Mouse (Mus musculus): ENCODE measurements around the gene Phf23. TPM values are rescaled to one million over a fixed set of nuclear protein-coding genes. Genes with fewer than 3 reads are reported as not detected.
"Not testable (repeated sequence)": the region's sequence is repeated elsewhere in the genome, so short reads cannot be mapped to it uniquely, and the experiment has no call there.

The Phf23 gene
- polyA plus RNA-seq, 1 experiment from 2014 or later: 57.7 TPM

DNA sequence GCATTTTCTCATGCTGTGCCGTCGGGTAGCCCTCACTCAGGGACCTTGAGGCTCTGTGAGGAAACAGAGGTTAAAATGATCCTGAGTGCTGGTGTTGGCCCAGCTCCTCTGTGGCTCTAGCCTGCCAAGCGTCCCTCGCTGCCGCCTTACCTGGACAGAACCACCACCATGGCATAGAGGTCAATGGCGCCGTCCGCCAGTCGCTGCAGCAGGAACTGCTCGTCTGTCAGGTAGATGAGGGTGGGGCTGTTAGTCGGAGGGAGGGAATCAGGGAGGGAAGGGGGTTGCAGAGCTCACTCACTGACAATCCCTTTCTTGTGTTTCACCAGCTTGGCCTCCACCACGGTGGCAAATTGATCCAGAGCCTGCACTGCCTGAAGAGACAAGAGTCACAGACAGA lies 15.0 kb downstream of the Phf23 start:
- 85% methylated on average over 12 of the region's 12 CpGs for WGBS
- no peak overlapping the region for H3K9ac ChIP-seq (replicated peaks; ENCODE audit: low read length)
- H3K4me3 ChIP-seq (ENCODE audit: low read depth, low read length): no peak overlapping the region
- DNase-seq (ENCODE audit: low spot score): no peak
- ATAC-seq (replicated peaks; ENCODE audit: insufficient number of reproducible peaks, low FRiP score, low TSS enrichment, low read depth): no peak
- H3K9me3 ChIP-seq (replicated peaks; ENCODE audit: control insufficient read depth, low read length): no peaks in the 10 kb centered on the region
- H3K27ac ChIP-seq (replicated peaks; ENCODE audit: low read depth, low read length): no peak overlapping the region
- no peaks in the 10 kb centered on the region for H3K27me3 ChIP-seq (ENCODE audit: control insufficient read depth, insufficient read depth, low read length)
- H3K4me1 ChIP-seq (ENCODE audit: control insufficient read depth, insufficient read depth, low read length): peaks cover 4% of the 10 kb centered on the region; the same call in 1 of the 2 replicates
- H3K4me2 ChIP-seq (ENCODE audit: low read depth, low read length): no peak overlapping the region
- peaks cover 23% of the 10 kb centered on the region for H3K36me3 ChIP-seq (replicated peaks; ENCODE audit: control insufficient read depth, insufficient read depth, low read depth, low read length)

DNA sequence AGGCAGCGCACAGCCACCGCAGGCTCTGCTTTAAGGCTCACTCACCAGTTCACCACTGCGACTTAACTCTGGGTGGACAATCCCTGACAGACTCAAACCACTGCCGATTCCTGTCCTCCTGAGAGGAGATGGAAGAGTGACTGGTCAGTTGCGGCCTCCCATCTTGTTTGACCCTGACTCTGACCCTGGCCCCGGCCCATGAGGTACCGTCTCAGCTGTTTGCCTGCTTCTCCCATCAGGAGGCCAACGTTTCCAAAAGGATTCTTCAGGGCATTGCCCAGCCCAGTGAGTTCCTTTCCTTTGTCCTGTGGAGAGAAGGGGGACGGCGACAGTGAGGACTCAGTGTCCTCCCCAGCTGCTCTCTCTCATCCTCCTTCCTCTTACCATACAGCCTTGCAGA lies 15.4 kb downstream of the Phf23 start:
- peaks cover 4% of the 10 kb centered on the region; the same call in 1 of the 2 replicates for H3K4me1 ChIP-seq (ENCODE audit: control insufficient read depth, insufficient read depth, low read length)
- ATAC-seq (replicated peaks; ENCODE audit: insufficient number of reproducible peaks, low FRiP score, low TSS enrichment, low read depth) (no peak), DNase-seq (ENCODE audit: low spot score) (no peak)
- no peak overlapping the region for H3K27ac ChIP-seq (replicated peaks; ENCODE audit: low read depth, low read length)
- no peaks in the 10 kb centered on the region for H3K9me3 ChIP-seq (replicated peaks; ENCODE audit: control insufficient read depth, low read length)
- no peak overlapping the region for H3K4me3 ChIP-seq (ENCODE audit: low read depth, low read length)
- H3K9ac ChIP-seq (replicated peaks; ENCODE audit: low read length): no peak overlapping the region
- H3K27me3 ChIP-seq (ENCODE audit: control insufficient read depth, insufficient read depth, low read length): no peaks in the 10 kb centered on the region
- H3K36me3 ChIP-seq (replicated peaks; ENCODE audit: control insufficient read depth, insufficient read depth, low read depth, low read length): peaks cover 21% of the 10 kb centered on the region
- WGBS: 85% methylated on average over 10 of the region's 10 CpGs
- H3K4me2 ChIP-seq (ENCODE audit: low read depth, low read length): no peak overlapping the region

DNA sequence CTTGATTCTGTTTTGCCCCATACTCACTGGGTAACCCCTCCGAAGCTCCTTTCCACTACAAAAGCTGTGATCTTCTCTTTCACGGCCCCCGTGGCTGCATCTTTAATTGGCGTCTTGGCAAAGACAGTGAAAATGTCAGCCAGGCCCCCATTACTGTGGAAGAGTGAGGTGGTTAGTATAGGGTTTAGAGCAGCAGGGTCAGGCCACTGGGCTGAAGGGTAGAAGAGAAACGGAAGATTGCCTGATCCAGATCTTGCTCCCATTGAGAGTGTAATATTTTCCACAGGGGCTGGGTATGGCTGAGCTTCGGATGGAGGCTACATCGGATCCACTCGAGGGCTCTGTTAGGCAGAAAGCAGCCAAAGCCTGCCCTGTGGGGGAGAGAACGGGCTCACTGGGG lies 17.4 kb downstream of the Phf23 start:
- H3K9me3 ChIP-seq (replicated peaks; ENCODE audit: control insufficient read depth, low read length): no peaks in the 10 kb centered on the region
- H3K9ac ChIP-seq (replicated peaks; ENCODE audit: low read length): no peak overlapping the region
- no peak overlapping the region for H3K4me3 ChIP-seq (ENCODE audit: low read depth, low read length)
- peaks cover 14% of the 10 kb centered on the region for H3K36me3 ChIP-seq (replicated peaks; ENCODE audit: control insufficient read depth, insufficient read depth, low read depth, low read length)
- 90% methylated on average over 9 of the region's 9 CpGs for WGBS
- H3K4me1 ChIP-seq (ENCODE audit: control insufficient read depth, insufficient read depth, low read length): peaks cover 8% of the 10 kb centered on the region
- no peak for ATAC-seq (replicated peaks; ENCODE audit: insufficient number of reproducible peaks, low FRiP score, low TSS enrichment, low read depth)
- H3K4me2 ChIP-seq (ENCODE audit: low read depth, low read length): no peak overlapping the region
- DNase-seq (ENCODE audit: low spot score): no peak
- H3K27me3 ChIP-seq (ENCODE audit: control insufficient read depth, insufficient read depth, low read length): no peaks in the 10 kb centered on the region
- H3K27ac ChIP-seq (replicated peaks; ENCODE audit: low read depth, low read length): no peak overlapping the region

- Histone ChIP-seq H3K9ac (replicated peaks; ENCODE audit: low read length) (no peak overlapping the region), H3K4me1 (ENCODE audit: control insufficient read depth, insufficient read depth, low read length) (peaks cover 8% of the 10 kb centered on the region), H3K4me2 (ENCODE audit: low read depth, low read length) (no peak overlapping the region), H3K4me3 (ENCODE audit: low read depth, low read length) (no peak overlapping the region), H3K9me3 (replicated peaks; ENCODE audit: control insufficient read depth, low read length) (no peaks in the 10 kb centered on the region), H3K36me3 (replicated peaks; ENCODE audit: control insufficient read depth, insufficient read depth, low read depth, low read length) (peaks cover 12% of the 10 kb centered on the region), H3K27ac (replicated peaks; ENCODE audit: low read depth, low read length) (no peak overlapping the region), H3K27me3 (ENCODE audit: control insufficient read depth, insufficient read depth, low read length) (no peaks in the 10 kb centered on the region)
- ATAC-seq (replicated peaks; ENCODE audit: insufficient number of reproducible peaks, low FRiP score, low TSS enrichment, low read depth) (no peak), DNase-seq (ENCODE audit: low spot score) (no peak)
- 91% methylated on average over 3 of the region's 3 CpGs for WGBS
Observed at GRCm38 (mm10) chr11:70013408-70013807, 17.8 kb downstream of the Phf23 start.

DNA sequence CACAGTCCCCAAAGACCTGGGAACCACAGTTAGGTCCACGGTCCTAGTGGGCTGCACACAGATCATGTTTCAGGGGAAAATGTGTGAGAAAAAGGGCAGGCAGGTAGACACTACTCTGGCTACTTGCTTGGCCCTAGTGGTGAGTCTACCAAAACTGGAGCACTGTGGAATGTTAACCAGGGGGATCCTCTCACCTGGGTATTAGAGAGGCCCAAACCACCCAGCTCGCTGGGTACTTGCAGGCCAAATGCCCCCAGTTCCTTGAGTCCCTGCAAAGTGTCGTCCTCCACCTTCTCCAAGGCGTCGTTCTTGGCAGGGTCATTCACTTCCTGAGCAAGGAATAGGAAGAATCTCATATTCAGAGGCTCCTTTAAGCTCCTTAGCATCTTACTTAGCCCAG lies 18.5 kb downstream of the Phf23 start:
- H3K9me3 ChIP-seq (replicated peaks; ENCODE audit: control insufficient read depth, low read length): no peaks in the 10 kb centered on the region
- no peak for DNase-seq (ENCODE audit: low spot score)
- 68% methylated on average over 5 of the region's 5 CpGs for WGBS
- H3K4me2 ChIP-seq (ENCODE audit: low read depth, low read length): no peak overlapping the region
- H3K36me3 ChIP-seq (replicated peaks; ENCODE audit: control insufficient read depth, insufficient read depth, low read depth, low read length): peaks cover 7% of the 10 kb centered on the region
- no peak overlapping the region for H3K9ac ChIP-seq (replicated peaks; ENCODE audit: low read length)
- no peak overlapping the region for H3K27ac ChIP-seq (replicated peaks; ENCODE audit: low read depth, low read length)
- H3K4me1 ChIP-seq (ENCODE audit: control insufficient read depth, insufficient read depth, low read length): peaks cover 8% of the 10 kb centered on the region
- ATAC-seq (replicated peaks; ENCODE audit: insufficient number of reproducible peaks, low FRiP score, low TSS enrichment, low read depth): no peak
- H3K27me3 ChIP-seq (ENCODE audit: control insufficient read depth, insufficient read depth, low read length): no peaks in the 10 kb centered on the region
- H3K4me3 ChIP-seq (ENCODE audit: low read depth, low read length): no peak overlapping the region

DNA sequence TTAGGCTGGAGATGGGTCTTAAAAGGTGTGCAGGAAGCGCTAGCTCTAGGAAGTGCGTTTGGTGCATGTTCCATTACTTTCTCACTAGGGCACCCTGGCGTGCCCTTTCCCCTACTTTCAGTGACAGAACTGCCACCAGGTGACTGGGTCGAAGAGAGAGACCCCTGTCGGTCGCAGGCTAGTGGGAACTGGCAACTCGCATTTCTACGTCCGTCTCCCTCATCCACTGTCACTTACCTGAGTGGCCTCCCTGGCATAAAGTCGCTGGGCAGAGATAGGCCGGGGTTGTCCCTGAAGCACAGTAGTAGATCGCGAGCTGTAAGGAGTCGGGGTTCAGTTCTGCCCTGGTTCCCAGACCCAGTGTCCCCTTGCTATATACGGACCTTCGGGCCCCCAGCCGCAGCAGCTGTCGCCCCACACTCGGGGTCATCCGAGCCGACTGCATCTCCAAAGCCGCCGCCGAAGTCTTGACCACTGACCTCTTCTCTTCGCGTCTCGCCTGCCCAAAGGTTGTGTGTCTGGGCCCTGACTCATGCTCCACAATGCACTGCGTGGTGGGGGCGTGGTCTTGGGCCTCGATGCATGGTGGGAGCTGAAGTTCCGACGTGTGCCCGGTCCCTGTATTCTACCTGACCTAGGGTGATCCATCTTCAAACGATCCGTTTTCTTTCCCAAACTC lies 19.4 kb downstream of the Phf23 start, which contains the start of gene Acadvl:
Gene Acadvl, minus strand, starts transcription at position 532 of the 679 bp plus-strand sequence.
- Histone ChIP-seq H3K9me3 (replicated peaks; ENCODE audit: control insufficient read depth, low read length) (no peaks in the 10 kb centered on the region), H3K4me1 (ENCODE audit: control insufficient read depth, insufficient read depth, low read length) (peaks cover 12% of the 10 kb centered on the region), H3K36me3 (replicated peaks; ENCODE audit: control insufficient read depth, insufficient read depth, low read depth, low read length) (peaks cover 7% of the 10 kb centered on the region), H3K9ac (replicated peaks; ENCODE audit: low read length) (peak within 1 kb of the TSS; percentile 73), H3K27ac (replicated peaks; ENCODE audit: low read depth, low read length) (peak within 1 kb of the TSS; percentile 59), H3K27me3 (ENCODE audit: control insufficient read depth, insufficient read depth, low read length) (no peaks in the 10 kb centered on the region), H3K4me3 (ENCODE audit: low read depth, low read length) (peak within 1 kb of the TSS; percentile 54), H3K4me2 (ENCODE audit: low read depth, low read length) (peak within 1 kb of the TSS; percentile 82)
- ATAC-seq (replicated peaks; ENCODE audit: insufficient number of reproducible peaks, low FRiP score, low TSS enrichment, low read depth) (peak; percentile 61), DNase-seq (ENCODE audit: low spot score) (peak; percentile 90)
- under 1% methylated on average over 35 of the region's 35 CpGs for WGBS

DNA sequence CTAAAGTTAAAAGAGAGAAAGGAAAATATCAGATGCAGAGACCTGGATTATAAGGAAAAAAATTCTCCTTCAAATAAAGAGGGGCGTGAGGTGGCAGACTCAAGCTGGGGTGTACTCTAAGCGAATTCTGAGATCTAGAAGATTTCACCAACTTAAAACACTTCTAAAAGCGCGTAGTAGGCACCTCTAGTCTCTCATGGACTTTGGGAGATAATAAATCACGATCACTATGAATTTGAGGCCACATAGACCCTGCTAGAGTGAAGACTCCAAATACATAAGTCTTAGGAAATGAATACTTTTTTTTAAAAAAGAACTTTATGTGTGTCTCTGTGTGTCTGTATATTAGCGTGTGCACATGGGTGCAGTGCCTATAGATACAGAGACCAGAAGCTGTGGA lies 20.1 kb downstream of the Phf23 start:
- Histone ChIP-seq H3K27ac (replicated peaks; ENCODE audit: low read depth, low read length) (no peak overlapping the region), H3K4me3 (ENCODE audit: low read depth, low read length) (peak overlapping the region; percentile 54), H3K4me1 (ENCODE audit: control insufficient read depth, insufficient read depth, low read length) (peaks cover 15% of the 10 kb centered on the region), H3K36me3 (replicated peaks; ENCODE audit: control insufficient read depth, insufficient read depth, low read depth, low read length) (peaks cover 4% of the 10 kb centered on the region), H3K9ac (replicated peaks; ENCODE audit: low read length) (no peak overlapping the region), H3K27me3 (ENCODE audit: control insufficient read depth, insufficient read depth, low read length) (no peaks in the 10 kb centered on the region), H3K9me3 (replicated peaks; ENCODE audit: control insufficient read depth, low read length) (no peaks in the 10 kb centered on the region), H3K4me2 (ENCODE audit: low read depth, low read length) (no peak overlapping the region)
- WGBS: 63% methylated on average over 6 of the region's 6 CpGs
- ATAC-seq (replicated peaks; ENCODE audit: insufficient number of reproducible peaks, low FRiP score, low TSS enrichment, low read depth): no peak
- DNase-seq (ENCODE audit: low spot score): no peak

- peaks cover 15% of the 10 kb centered on the region for H3K4me1 ChIP-seq (ENCODE audit: control insufficient read depth, insufficient read depth, low read length)
- 87% methylated on average over 2 of the region's 2 CpGs for WGBS
- H3K9ac ChIP-seq (replicated peaks; ENCODE audit: low read length); H3K4me2 ChIP-seq (ENCODE audit: low read depth, low read length); H3K9me3 ChIP-seq (replicated peaks; ENCODE audit: control insufficient read depth, low read length); H3K36me3 ChIP-seq (replicated peaks; ENCODE audit: control insufficient read depth, insufficient read depth, low read depth, low read length); H3K27ac ChIP-seq (replicated peaks; ENCODE audit: low read depth, low read length); H3K27me3 ChIP-seq (ENCODE audit: control insufficient read depth, insufficient read depth, low read length); ATAC-seq (replicated peaks; ENCODE audit: insufficient number of reproducible peaks, low FRiP score, low TSS enrichment, low read depth); H3K4me3 ChIP-seq (ENCODE audit: low read depth, low read length); DNase-seq (ENCODE audit: low spot score): not testable (repeated sequence)
Observed at GRCm38 (mm10) chr11:70016177-70016576, 20.6 kb downstream of the Phf23 start.

Data from embryonic facial prominence, embryonic 11.5 days (tissue).